Mouse (Mus musculus) midbrain, embryonic 10.5 days (tissue): Measurements from ENCODE around the gene Rab5b. TPM values are rescaled to one million over a fixed set of nuclear protein-coding genes. Genes with fewer than 3 reads are reported as not detected.

Source experiments
- DNase-seq: peaks from one replicate; pipeline ENCODE4 v3.0.0-alpha.2; 2017; ENCODE audit warnings: low spot score
- H3K27ac ChIP-seq: fragments of 300-500 bp; sonication (generic); replicated peaks from 2 replicates; pipeline ENCODE4 v1.5.1; 2016; ENCODE audit warnings: mild to moderate bottlenecking
- H3K27me3 ChIP-seq: fragments of 300-500 bp; sonication (generic); 2 replicates; pipeline ENCODE4 v1.6.1; 2016; ENCODE audit warnings: low read depth, mild to moderate bottlenecking; ENCODE audit not compliant: poor library complexity, severe bottlenecking
- H3K36me3 ChIP-seq: fragments of 300-500 bp; sonication (generic); 2 replicates; pipeline ENCODE4 v1.6.1; 2016; ENCODE audit warnings: mild to moderate bottlenecking, moderate library complexity
- H3K4me1 ChIP-seq: fragments of 300-500 bp; sonication (generic); 2 replicates; pipeline ENCODE4 v1.6.1; 2016
- H3K4me3 ChIP-seq: fragments of 300-500 bp; sonication (generic); 2 replicates; pipeline ENCODE4 v1.5.1; 2016; ENCODE audit warnings: mild to moderate bottlenecking, moderate library complexity
- H3K9me3 ChIP-seq: fragments of 300-500 bp; sonication (generic); replicated peaks from 2 replicates; pipeline ENCODE4 v1.6.1; 2016; ENCODE audit warnings: mild to moderate bottlenecking
- WGBS: fragments of 180-500 bp; shearing (Covaris S2); methylation state at CpG from one replicate; pipeline ENCODE4 v1.1.7; 2016; 5-methylcytosine and 5-hydroxymethylcytosine counted together
- polyA plus RNA-seq: library from polyadenylated mRNA; unstranded; fragments of >200 nt; fragmentation: Nextera tagmentation; extraction: Ambion mirVana; gene quantifications from 2 replicates; pipeline ENCODE4 v1.2.1, GENCODE M21; 2016

Gene Rab5b
- polyA plus RNA-seq, 1 experiment from 2014 or later = 73.3 TPM

DNA sequence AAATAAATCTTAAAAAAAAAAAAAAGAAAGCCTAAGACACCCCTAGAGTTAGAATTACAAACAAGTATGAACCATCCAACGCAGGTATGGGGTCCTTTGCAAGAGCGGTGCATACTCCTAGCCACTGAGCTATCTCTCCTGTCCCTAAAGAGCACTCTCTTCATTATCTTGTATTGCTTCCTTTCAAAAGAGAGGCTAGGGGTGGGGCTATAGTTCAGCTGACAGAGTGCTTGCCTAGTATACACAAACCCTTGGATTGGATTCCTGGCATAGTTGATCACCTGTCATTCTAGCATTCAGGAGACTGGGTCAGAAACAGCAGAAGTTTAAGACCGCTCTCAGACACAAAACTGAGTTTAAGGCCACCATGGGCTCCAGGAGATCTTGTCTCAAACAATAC, 40.8 kb downstream of the Rab5b start:
- DNase-seq = no peak
- H3K9me3 ChIP-seq = no peaks in the 10 kb centered on the region
- H3K4me1 ChIP-seq = peaks cover 6% of the 10 kb centered on the region
- WGBS = 83% methylated on average over 3 of the region's 3 CpGs
- H3K27ac ChIP-seq = no peak overlapping the region
- no peak overlapping the region for H3K4me3 ChIP-seq
- H3K27me3 ChIP-seq = 0 out of 2 replicates have a peak, but pooled peaks cover 3% of the 10 kb centered on the region
- no peaks in the 10 kb centered on the region for H3K36me3 ChIP-seq

DNA sequence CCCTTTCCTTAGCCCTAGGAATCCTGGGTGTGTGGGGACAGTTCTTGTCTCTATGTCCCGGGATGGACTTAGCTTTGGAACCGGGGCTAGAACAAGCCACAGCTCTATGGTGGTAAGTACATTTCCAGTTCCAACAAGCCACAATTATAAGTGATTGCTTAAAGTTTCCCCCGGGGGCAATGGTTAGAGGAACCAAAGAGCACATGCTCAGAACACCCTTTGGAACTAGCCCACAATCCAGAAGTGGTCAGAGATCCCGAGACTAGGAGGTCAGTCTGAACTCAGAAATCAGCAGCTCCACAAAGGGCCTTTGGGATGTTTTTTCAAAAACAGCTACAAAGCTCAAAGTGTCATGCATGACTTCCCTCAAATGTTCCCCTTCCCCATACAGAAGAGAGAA, 42.2 kb downstream of the Rab5b start:
- Histone ChIP-seq H3K9me3 (no peaks in the 10 kb centered on the region), H3K4me1 (no peaks in the 10 kb centered on the region; the same call in 1 of the 2 replicates), H3K27ac (no peak overlapping the region), H3K4me3 (no peak overlapping the region), H3K36me3 (no peaks in the 10 kb centered on the region), H3K27me3 (no peaks in the 10 kb centered on the region)
- WGBS = 78% methylated on average over 4 of the region's 4 CpGs
- DNase-seq = no peak

DNA sequence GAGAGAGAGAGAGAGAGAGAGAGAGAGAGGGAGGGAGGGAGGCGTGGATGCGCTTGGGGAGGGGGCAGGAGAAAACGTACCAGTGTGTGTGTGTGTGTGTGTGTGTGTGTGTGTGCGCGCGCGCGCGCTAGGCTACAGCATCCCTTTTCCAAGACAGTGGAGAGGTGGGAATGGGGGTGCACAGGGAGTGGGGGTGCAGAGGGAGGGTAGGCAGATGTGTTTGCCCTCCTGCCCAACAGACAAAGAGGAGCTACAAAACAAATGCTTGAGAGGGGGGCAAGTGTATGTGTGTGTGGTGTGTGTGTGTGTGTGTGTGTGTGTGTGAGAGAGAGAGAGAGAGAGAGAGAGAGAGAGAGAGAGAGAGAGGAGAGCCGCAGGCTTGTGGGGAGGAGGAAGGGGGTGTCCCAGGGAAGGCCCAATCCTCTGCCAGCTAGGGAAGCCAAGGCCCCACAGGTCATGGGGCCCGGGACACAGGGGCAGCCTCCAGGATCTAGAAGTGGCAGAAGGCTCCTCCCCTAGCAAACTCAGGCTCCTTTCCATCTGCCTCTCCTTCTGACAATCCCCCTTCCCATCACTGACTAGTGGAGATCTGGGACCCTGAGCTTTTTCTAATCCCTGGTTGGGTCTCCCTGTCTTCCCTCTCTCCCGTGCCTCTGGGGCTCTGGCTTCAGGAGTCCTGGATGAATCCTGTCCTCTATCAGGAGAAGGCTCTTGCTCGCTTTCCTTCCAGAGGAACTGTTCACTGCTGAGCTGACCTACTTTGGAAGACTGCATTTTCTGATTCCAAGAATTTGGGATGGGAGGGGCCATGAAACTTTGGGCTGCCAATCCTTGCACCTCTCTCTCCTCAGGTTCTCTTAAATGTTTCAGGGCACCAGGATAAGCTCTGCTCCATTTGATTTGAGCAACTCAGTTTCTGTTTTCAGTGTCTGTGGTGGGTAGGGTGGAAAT, 49.6 kb downstream of the Rab5b start:
- H3K27me3 ChIP-seq = peaks cover 18% of the 10 kb centered on the region
- DNase-seq = peak; percentile 62
- 5% methylated on average over 12 of the region's 13 CpGs for WGBS
- H3K27ac ChIP-seq = peak overlapping the region; percentile 81
- peaks cover 38% of the 10 kb centered on the region for H3K4me1 ChIP-seq
- no peaks in the 10 kb centered on the region for H3K9me3 ChIP-seq
- peak overlapping the region; percentile 61 for H3K4me3 ChIP-seq
- peaks cover 6% of the 10 kb centered on the region for H3K36me3 ChIP-seq

- 3% methylated on average over 35 of the region's 36 CpGs for WGBS
- peaks cover 38% of the 10 kb centered on the region for H3K4me1 ChIP-seq
Measured at GRCm38 (mm10) chr10:128645111-128646011, 50.7 kb downstream of the Rab5b start, which contains the start of gene Ikzf4. TSS of gene Ikzf4 (minus strand) at chr10:128645991.

DNA sequence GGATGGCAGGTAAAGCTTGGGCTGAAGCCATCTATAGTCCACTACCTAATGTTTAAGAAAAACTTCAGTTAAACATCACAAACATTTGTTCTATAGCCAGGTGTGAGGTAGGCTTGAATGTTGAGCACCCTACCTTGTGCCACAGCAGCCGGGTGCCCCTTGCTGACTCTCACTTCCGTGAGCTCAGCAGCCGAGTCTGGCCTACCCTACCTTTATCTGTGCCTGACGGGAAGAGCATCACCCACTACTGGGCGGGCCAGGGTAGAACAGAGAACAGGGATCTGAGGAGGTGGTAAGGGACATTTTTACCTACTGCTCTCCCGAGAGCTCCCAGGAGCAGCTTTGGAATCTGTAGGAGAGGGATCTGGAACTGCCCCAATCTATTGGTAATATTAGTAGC, 53.3 kb downstream of the Rab5b start:
- 88% methylated on average over 6 of the region's 6 CpGs for WGBS
- Histone ChIP-seq H3K27me3 (peaks cover 18% of the 10 kb centered on the region), H3K27ac (no peak overlapping the region), H3K4me3 (no peak overlapping the region), H3K36me3 (peaks cover 36% of the 10 kb centered on the region), H3K4me1 (peaks cover 38% of the 10 kb centered on the region), H3K9me3 (no peaks in the 10 kb centered on the region)
- no peak for DNase-seq

More at GRCm38 (mm10) chr10:128645111-128646011, 50.7 kb downstream of the Rab5b start, which contains the start of gene Ikzf4:
- Histone ChIP-seq H3K4me3 (peak within 1 kb of the TSS; percentile 61), H3K9me3 (no peaks in the 10 kb centered on the region), H3K27me3 (peaks cover 18% of the 10 kb centered on the region), H3K27ac (peak within 1 kb of the TSS; percentile 81), H3K36me3 (peaks cover 16% of the 10 kb centered on the region)
- peak; percentile 63 for DNase-seq

DNA sequence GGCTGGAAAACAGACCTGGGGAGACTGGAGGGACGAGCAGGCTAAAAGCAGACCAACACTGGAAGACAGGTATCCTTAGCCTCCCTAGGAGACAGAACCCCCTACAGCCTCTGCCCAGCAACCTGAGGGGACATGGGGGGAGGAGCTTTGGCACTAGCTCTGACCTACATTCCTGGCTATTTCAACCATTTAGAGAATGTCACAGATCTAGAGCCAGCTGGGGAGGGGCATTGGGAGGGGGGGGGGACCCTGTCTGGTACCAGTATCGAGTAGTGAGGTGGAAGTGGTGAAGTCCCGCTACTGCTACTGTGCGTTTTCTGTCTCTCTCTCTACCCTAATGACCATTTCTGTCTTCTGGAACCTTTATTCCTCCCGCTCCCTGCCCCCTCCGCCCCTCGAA, 54.2 kb downstream of the Rab5b start:
- Histone ChIP-seq H3K36me3 (peaks cover 36% of the 10 kb centered on the region), H3K9me3 (no peaks in the 10 kb centered on the region), H3K4me3 (no peak overlapping the region), H3K27me3 (peaks cover 18% of the 10 kb centered on the region), H3K4me1 (peaks cover 40% of the 10 kb centered on the region), H3K27ac (no peak overlapping the region)
- 81% methylated on average over 7 of the region's 7 CpGs for WGBS
- DNase-seq = no peak

DNA sequence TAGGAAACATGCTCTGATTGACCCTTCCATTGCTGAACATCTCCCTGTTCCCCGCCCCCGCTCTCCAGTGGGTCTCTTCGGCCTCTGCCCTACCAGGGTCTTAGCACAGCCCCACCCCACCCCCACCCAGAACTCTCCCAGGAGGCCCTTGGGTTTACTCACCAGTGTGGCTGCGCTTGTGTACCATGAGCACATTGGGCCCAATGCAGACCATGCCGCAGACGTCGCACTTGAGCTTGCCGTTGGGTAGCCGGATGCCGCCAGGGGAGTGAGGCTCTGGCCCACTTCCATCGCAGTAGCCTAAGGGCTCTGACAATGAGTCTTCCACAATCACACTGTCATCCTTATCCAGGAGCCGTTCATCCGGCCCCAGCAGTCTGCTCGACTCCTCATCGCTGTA, 55.2 kb downstream of the Rab5b start:
- WGBS = 94% methylated on average over 15 of the region's 15 CpGs

GRCm38 (mm10) chr10:128639999-128640398, 56.1 kb downstream of the Rab5b start:
- Histone ChIP-seq H3K4me3 (no peak overlapping the region), H3K4me1 (peaks cover 28% of the 10 kb centered on the region), H3K27me3 (peaks cover 13% of the 10 kb centered on the region), H3K9me3 (no peaks in the 10 kb centered on the region), H3K36me3 (peaks cover 51% of the 10 kb centered on the region), H3K27ac (no peak overlapping the region)
- 88% methylated on average over 14 of the region's 14 CpGs for WGBS
- no peak for DNase-seq

More for the DNA sequence above, 55.2 kb downstream of the Rab5b start:
- peaks cover 18% of the 10 kb centered on the region for H3K27me3 ChIP-seq
- H3K4me1 ChIP-seq = peaks cover 36% of the 10 kb centered on the region
- H3K9me3 ChIP-seq = no peaks in the 10 kb centered on the region
- no peak overlapping the region for H3K4me3 ChIP-seq
- peaks cover 42% of the 10 kb centered on the region for H3K36me3 ChIP-seq
- DNase-seq = no peak
- H3K27ac ChIP-seq = no peak overlapping the region

GRCm38 (mm10) chr10:128637011-128637410, 59.1 kb downstream of the Rab5b start:
- no peaks in the 10 kb centered on the region for H3K27me3 ChIP-seq
- H3K4me1 ChIP-seq = peaks cover 15% of the 10 kb centered on the region
- peaks cover 63% of the 10 kb centered on the region for H3K36me3 ChIP-seq
- H3K4me3 ChIP-seq = peak overlapping the region; percentile 9; the same call in 1 of the 2 replicates
- DNase-seq = peak; percentile 41
- no peaks in the 10 kb centered on the region for H3K9me3 ChIP-seq
- H3K27ac ChIP-seq = peak overlapping the region; percentile 24
- WGBS = 7% methylated on average over 11 of the region's 11 CpGs

DNA sequence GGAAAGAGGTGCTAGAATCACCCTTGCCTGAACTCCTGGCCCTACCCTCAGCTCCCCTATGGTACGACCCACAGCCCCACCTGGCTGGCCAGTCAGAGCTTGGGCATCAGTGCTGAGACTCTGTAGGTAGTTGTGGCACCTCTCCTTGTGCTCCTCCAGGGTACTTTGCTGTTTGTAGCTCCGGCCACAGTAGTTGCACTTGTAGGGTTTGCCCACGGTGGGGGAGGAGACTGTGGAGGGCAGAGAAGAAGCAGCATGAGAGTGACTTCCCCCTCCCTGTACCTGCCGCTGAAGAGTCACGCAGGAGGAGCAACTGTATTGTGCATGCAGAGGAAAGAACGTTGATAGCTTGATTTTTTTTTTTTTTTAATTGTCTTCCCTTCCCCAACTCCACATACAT, 59.5 kb downstream of the Rab5b start:
- Histone ChIP-seq H3K27ac (peak overlapping the region; percentile 24), H3K4me1 (peaks cover 20% of the 10 kb centered on the region), H3K36me3 (peaks cover 60% of the 10 kb centered on the region), H3K9me3 (no peaks in the 10 kb centered on the region), H3K27me3 (no peaks in the 10 kb centered on the region), H3K4me3 (peak overlapping the region; percentile 9; the same call in 1 of the 2 replicates)
- 49% methylated on average over 6 of the region's 6 CpGs for WGBS
- DNase-seq = no peak

- no peak overlapping the region for H3K27ac ChIP-seq
- DNase-seq = no peak
- H3K27me3 ChIP-seq = no peaks in the 10 kb centered on the region
- peaks cover 51% of the 10 kb centered on the region for H3K36me3 ChIP-seq
- H3K4me3 ChIP-seq = no peak overlapping the region
- WGBS = 94% methylated on average over 13 of the region's 13 CpGs
- no peaks in the 10 kb centered on the region for H3K9me3 ChIP-seq
- peaks cover 21% of the 10 kb centered on the region for H3K4me1 ChIP-seq
Measured at GRCm38 (mm10) chr10:128635697-128636096, 60.4 kb downstream of the Rab5b start.

GRCm38 (mm10) chr10:128631571-128631970, 64.5 kb downstream of the Rab5b start:
- WGBS = 22% methylated on average over 6 of the region's 6 CpGs
- Histone ChIP-seq H3K27me3 (no peaks in the 10 kb centered on the region), H3K4me1 (peaks cover 9% of the 10 kb centered on the region)

More at GRCm38 (mm10) chr10:128631571-128631970, 64.5 kb downstream of the Rab5b start:
- Histone ChIP-seq H3K36me3 (peaks cover 27% of the 10 kb centered on the region), H3K27ac (no peak overlapping the region), H3K4me3 (no peak overlapping the region), H3K9me3 (no peaks in the 10 kb centered on the region)
- DNase-seq = no peak
